Comparison of ENCODE assay signal across 31 mouse cellular contexts in genomic region chr1:134163476-134163875, GRCm38 (mm10). TPM values are rescaled to one million over a fixed set of nuclear protein-coding genes. Genes with fewer than 3 reads are reported as not detected.
DNase-seq lines count a peak whose midpoint lies in the region; ATAC-seq and TF ChIP-seq lines count a peak whose summit lies in the region.
"Had no signal": no experiment of that assay in that cellular context is flagged by ENCODE, and none has a peak within 500 bp of the region (broad histone marks: within the 10 kb centered on the region; RNA-seq: fewer than 3 reads in every experiment).

No protein-coding gene starts in this region.

- no peaks in the 10 kb centered on the region for H3K9me3 ChIP-seq in midbrain, embryonic 11.5 days (ENCODE audit: control insufficient read depth, low read length)
- H3K9me3 ChIP-seq in midbrain, embryonic 14.5 days (ENCODE audit: control insufficient read depth, low read length): no peaks in the 10 kb centered on the region
- H3K9me3 ChIP-seq in liver, embryonic 13.5 days (replicated peaks): no peaks in the 10 kb centered on the region
- H3K9me3 ChIP-seq: embryonic facial prominence, embryonic 12.5 days; hindbrain, embryonic 13.5 days; lung, embryonic 15.5 days; midbrain, embryonic 13.5 days; stomach, embryonic 15.5 days had no signal

- H3K27ac ChIP-seq in kidney, adult 2 months (ENCODE audit: insufficient read depth, low read depth, low read length): no peak overlapping the region
- no peak overlapping the region for H3K27ac ChIP-seq in midbrain, embryonic 11.5 days (ENCODE audit: low read depth, low read length)
- H3K27ac ChIP-seq in midbrain, embryonic 14.5 days (replicated peaks; ENCODE audit: low read depth, low read length): no peak overlapping the region
- H3K27ac ChIP-seq in liver, embryonic 13.5 days: no peak overlapping the region
- H3K27ac ChIP-seq: embryonic facial prominence, embryonic 12.5 days; hindbrain, embryonic 13.5 days; lung, embryonic 15.5 days; midbrain, embryonic 13.5 days; stomach, embryonic 15.5 days had no signal

- DNase-seq in kidney, adult 2 months: peak; percentile 34
- DNase-seq in kidney, postnatal 4 days: no peak
- DNase-seq in midbrain, embryonic 11.5 days (ENCODE audit: low spot score, missing footprints): peak; percentile 62
- no peak for DNase-seq in midbrain, embryonic 14.5 days
- DNase-seq in liver, embryonic 13.5 days: no peak
- DNase-seq in yolk sac, embryonic 10.5 days (ENCODE audit: low spot score): peak; percentile 44
- no peak for DNase-seq in frontal cortex, postnatal 25 days (ENCODE audit: low spot score in 2 of 2)
- DNase-seq in adipocyte (ENCODE audit: low spot score): no peak
- DNase-seq: adrenal gland, postnatal 25 days; cerebellum, adult 11-12 months; cerebellum, adult 9-11 months; embryo, embryonic 11 days; gastrocnemius, postnatal 36 days; heart, adult 18-20 months; heart, postnatal 4 days; layer of hippocampus, postnatal 36 days; left cerebral cortex, postnatal 4 days; retina, postnatal 1 day; right cerebral cortex, postnatal 14 days; thymus, postnatal 25 days had no signal

- 54% methylated on average over 7 of the region's 7 CpGs for WGBS in kidney, adult 2 months
- WGBS in midbrain, embryonic 11.5 days: 91% methylated on average over 7 of the region's 7 CpGs
- WGBS in midbrain, embryonic 14.5 days: 88% methylated on average over 7 of the region's 7 CpGs
- 72% methylated on average over 7 of the region's 7 CpGs for WGBS in liver, embryonic 13.5 days (ENCODE audit: insufficient replicate concordance)

- no peaks in the 10 kb centered on the region for H3K27me3 ChIP-seq in kidney, adult 2 months (replicated peaks; ENCODE audit: control insufficient read depth, insufficient read depth, low read length)
- no peaks in the 10 kb centered on the region; the same call in 1 of the 2 replicates for H3K27me3 ChIP-seq in midbrain, embryonic 11.5 days (ENCODE audit: control insufficient read depth, insufficient read depth, low read length)
- H3K27me3 ChIP-seq in midbrain, embryonic 14.5 days (ENCODE audit: control insufficient read depth, insufficient read depth, low read length): no peaks in the 10 kb centered on the region
- peaks cover 4% of the 10 kb centered on the region; the same call in 1 of the 2 replicates for H3K27me3 ChIP-seq in liver, embryonic 13.5 days
- H3K27me3 ChIP-seq: embryonic facial prominence, embryonic 12.5 days; hindbrain, embryonic 13.5 days; lung, embryonic 15.5 days; midbrain, embryonic 13.5 days; stomach, embryonic 15.5 days had no signal

- no peak for ATAC-seq in midbrain, embryonic 11.5 days (ENCODE audit: low FRiP score)
- ATAC-seq in midbrain, embryonic 14.5 days (ENCODE audit: low FRiP score, low TSS enrichment): no peak
- peak; percentile 65 for ATAC-seq in liver, embryonic 13.5 days (ENCODE audit: low read depth)
- ATAC-seq: CD4-positive, CD25-positive, alpha-beta regulatory T cell, adult 4 months; forebrain, embryonic 14.5 days; midbrain, embryonic 13.5 days had no signal

- TF ChIP-seq CTCF in kidney, adult 2 months (conservative IDR thresholded peaks at IDR 0.05; ENCODE audit: insufficient read depth, insufficient read length, low read depth, low read length): no peak

- H3K4me3 ChIP-seq in kidney, adult 2 months (ENCODE audit: insufficient read depth, low read depth, low read length): no peak overlapping the region
- H3K4me3 ChIP-seq in midbrain, embryonic 11.5 days (ENCODE audit: low read depth, low read length): no peak overlapping the region
- no peak overlapping the region for H3K4me3 ChIP-seq in midbrain, embryonic 14.5 days (replicated peaks; ENCODE audit: low read depth, low read length)
- no peak overlapping the region for H3K4me3 ChIP-seq in liver, embryonic 13.5 days (replicated peaks)
- H3K4me3 ChIP-seq: embryonic facial prominence, embryonic 12.5 days; hindbrain, embryonic 13.5 days; lung, embryonic 15.5 days; megakaryocyte, embryonic 14.5 days; midbrain, embryonic 13.5 days; stomach, embryonic 15.5 days had no signal

- H3K4me1 ChIP-seq in kidney, adult 2 months (ENCODE audit: control insufficient read depth, insufficient read depth, low read length): no peaks in the 10 kb centered on the region
- H3K4me1 ChIP-seq in midbrain, embryonic 11.5 days (ENCODE audit: control insufficient read depth, insufficient read depth, low read length): no peaks in the 10 kb centered on the region
- no peaks in the 10 kb centered on the region for H3K4me1 ChIP-seq in midbrain, embryonic 14.5 days (ENCODE audit: control insufficient read depth, insufficient read depth, low read length)
- H3K4me1 ChIP-seq in liver, embryonic 13.5 days (replicated peaks): peaks cover 29% of the 10 kb centered on the region
- H3K4me1 ChIP-seq: hindbrain, embryonic 13.5 days; lung, embryonic 15.5 days; stomach, embryonic 15.5 days had no signal

- TF ChIP-seq POLR2A in kidney, adult 2 months (IDR thresholded peaks at IDR 0.05; ENCODE audit: low read depth, low read length): no peak

- no peaks in the 10 kb centered on the region for H3K36me3 ChIP-seq in kidney, adult 2 months (ENCODE audit: control insufficient read depth, insufficient read depth, low read length)
- no peaks in the 10 kb centered on the region for H3K36me3 ChIP-seq in midbrain, embryonic 11.5 days (ENCODE audit: control insufficient read depth, insufficient read depth, low read length)
- no peaks in the 10 kb centered on the region for H3K36me3 ChIP-seq in midbrain, embryonic 14.5 days (ENCODE audit: control insufficient read depth, insufficient read depth, low read length)
- no peaks in the 10 kb centered on the region for H3K36me3 ChIP-seq in liver, embryonic 13.5 days
- H3K36me3 ChIP-seq: embryonic facial prominence, embryonic 12.5 days; hindbrain, embryonic 13.5 days; lung, embryonic 15.5 days; midbrain, embryonic 13.5 days; stomach, embryonic 15.5 days had no signal

- no peak overlapping the region for H3K4me2 ChIP-seq in midbrain, embryonic 11.5 days
- H3K4me2 ChIP-seq in midbrain, embryonic 14.5 days (ENCODE audit: low read length): no peak overlapping the region
- no peak overlapping the region for H3K4me2 ChIP-seq in liver, embryonic 13.5 days
- H3K4me2 ChIP-seq: embryonic facial prominence, embryonic 12.5 days; heart, embryonic 11.5 days; hindbrain, embryonic 13.5 days; lung, embryonic 15.5 days; midbrain, embryonic 13.5 days; stomach, embryonic 15.5 days had no signal

- no peak overlapping the region for H3K9ac ChIP-seq in midbrain, embryonic 11.5 days (ENCODE audit: low read length)
- no peak overlapping the region for H3K9ac ChIP-seq in midbrain, embryonic 14.5 days (replicated peaks; ENCODE audit: low read length)
- H3K9ac ChIP-seq in liver, embryonic 13.5 days: no peak overlapping the region
- H3K9ac ChIP-seq: embryonic facial prominence, embryonic 12.5 days; hindbrain, embryonic 13.5 days; lung, embryonic 15.5 days; midbrain, embryonic 13.5 days; stomach, embryonic 15.5 days had no signal

RNA-seq across cellular contexts. Expression of gene Chil1, which starts 18.5 kb away (rescaled TPM):
- polyA plus RNA-seq in kidney, adult 2 months (2012; rRNA removed): 0.56 TPM in 2 replicates
- polyA plus RNA-seq in midbrain, embryonic 11.5 days (2014; fragmentation: Nextera tagmentation; extraction: Ambion mirVana): 1.8 and 2.2 TPM in 2 replicates
- 3.6 and 3.7 TPM in 2 replicates for polyA plus RNA-seq in midbrain, embryonic 14.5 days (2014; fragmentation: Nextera tagmentation; extraction: Ambion mirVana)
- polyA plus RNA-seq in liver, embryonic 13.5 days (2015; fragmentation: Nextera tagmentation; extraction: Ambion mirVana): 1.8 and 2.4 TPM in 2 replicates

RNA-seq across cellular contexts. Expression of gene Mybph, which starts 29.8 kb away (rescaled TPM):
- polyA plus RNA-seq in kidney, adult 2 months (2012; rRNA removed): 0.12 and 0.89 TPM in 2 replicates
- 0.12 and 0.22 TPM in 2 replicates for polyA plus RNA-seq in midbrain, embryonic 11.5 days (2014; fragmentation: Nextera tagmentation; extraction: Ambion mirVana)
- polyA plus RNA-seq in midbrain, embryonic 14.5 days (2014; fragmentation: Nextera tagmentation; extraction: Ambion mirVana): 0.12 TPM in 1 of 2 replicates, not detected in the other
- polyA plus RNA-seq in liver, embryonic 13.5 days (2015; fragmentation: Nextera tagmentation; extraction: Ambion mirVana): 1.6 and 1.9 TPM in 2 replicates
- polyA plus RNA-seq: CD4-positive, CD25-positive, alpha-beta regulatory T cell, adult 4 months had no signal

RNA-seq across cellular contexts. Expression of gene Chit1, which starts 52.4 kb away (rescaled TPM):
- polyA plus RNA-seq in kidney, adult 2 months (2012; rRNA removed): not detected in 2 replicates
- polyA plus RNA-seq in midbrain, embryonic 11.5 days (2014; fragmentation: Nextera tagmentation; extraction: Ambion mirVana): not detected in 2 replicates
- polyA plus RNA-seq in midbrain, embryonic 14.5 days (2014; fragmentation: Nextera tagmentation; extraction: Ambion mirVana): 0.26 TPM in 1 of 2 replicates, not detected in the other
- polyA plus RNA-seq in liver, embryonic 13.5 days (2015; fragmentation: Nextera tagmentation; extraction: Ambion mirVana): 0.08 and 0.12 TPM in 2 replicates
- polyA plus RNA-seq: CD4-positive, CD25-positive, alpha-beta regulatory T cell, adult 4 months; embryonic facial prominence, embryonic 12.5 days; large intestine, adult 2 months; small intestine, adult 2 months had no signal

Comparison
In these comparisons a context has a peak if more than half of its experiments do, and no peak if none do; other contexts are left out.
1. DNase-seq: peak in kidney, adult 2 months (single experiment), midbrain, embryonic 11.5 days (single experiment) and yolk sac, embryonic 10.5 days (single experiment); none in kidney, postnatal 4 days (0 of 2), midbrain, embryonic 14.5 days (single experiment), liver, embryonic 13.5 days (single experiment), frontal cortex, postnatal 25 days (0 of 2) and adipocyte (single experiment).